Mouse (Mus musculus) liver, embryonic 16.5 days (tissue): Measurements from ENCODE around the gene Ajm1. TPM values are rescaled to one million over a fixed set of nuclear protein-coding genes. Genes with fewer than 3 reads are reported as not detected.

Experiments
- ATAC-seq: fragments of 200-750 bp; cut with Nextera tagmentation; 2 replicates; pipeline ENCODE4 v1.8.0; 2017; ENCODE audit warnings: low read depth, mild to moderate bottlenecking, moderate number of reproducible peaks, moderate library complexity
- H3K27ac ChIP-seq: fragments of 300-500 bp; sonication (generic); 2 replicates; pipeline ENCODE4 v1.5.1; 2014; ENCODE audit warnings: mild to moderate bottlenecking, low read length
- H3K27me3 ChIP-seq: fragments of 300-500 bp; sonication (generic); 2 replicates; pipeline ENCODE4 v1.6.1; 2014; ENCODE audit warnings: low read depth, low read length, mixed read lengths; ENCODE audit not compliant: control insufficient read depth, insufficient read depth
- H3K36me3 ChIP-seq: fragments of 300-500 bp; sonication (generic); 2 replicates; pipeline ENCODE4 v1.6.1; 2014; ENCODE audit warnings: mild to moderate bottlenecking; ENCODE audit not compliant: control insufficient read depth, insufficient read depth
- H3K4me1 ChIP-seq: fragments of 300-500 bp; sonication (generic); 2 replicates; pipeline ENCODE4 v1.6.1; 2014; ENCODE audit warnings: low read depth, low read length, mixed read lengths; ENCODE audit not compliant: control insufficient read depth
- H3K4me2 ChIP-seq: fragments of 300-500 bp; sonication (generic); 2 replicates; pipeline ENCODE4 v1.6.1; 2014; ENCODE audit warnings: low read depth, low read length, mixed read lengths
- H3K4me3 ChIP-seq: fragments of 300-500 bp; sonication (generic); 2 replicates; pipeline ENCODE4 v1.5.1; 2014; ENCODE audit warnings: low read depth, mild to moderate bottlenecking, low read length
- H3K9ac ChIP-seq: fragments of 300-500 bp; sonication (generic); 2 replicates; pipeline ENCODE4 v1.6.1; 2014; ENCODE audit warnings: low read depth, low read length
- H3K9me3 ChIP-seq: fragments of 300-500 bp; sonication (generic); replicated peaks from 2 replicates; pipeline ENCODE4 v1.6.1; 2016; ENCODE audit warnings: low read length; ENCODE audit not compliant: control insufficient read depth
- WGBS: fragments of 180-500 bp; shearing (Covaris S2); extraction: QIAGEN DNeasy Blood & Tissue Kit; methylation state at CpG from one replicate; pipeline ENCODE4 v1.1.7; 2014; ENCODE audit not compliant: insufficient replicate concordance; 5-methylcytosine and 5-hydroxymethylcytosine counted together
- polyA plus RNA-seq: library from polyadenylated mRNA; unstranded; fragments of >200 nt; fragmentation: Nextera tagmentation; extraction: Ambion mirVana; gene quantifications from 2 replicates; pipeline ENCODE4 v1.2.1, GENCODE M21; 2015

Ajm1 gene
- polyA plus RNA-seq, 1 experiment from 2014 or later: 0.07 TPM

GRCm38 (mm10) chr2:25588227-25588907 is 6.8 kb upstream of the Ajm1 start:
- Histone ChIP-seq H3K9ac (no peak overlapping the region), H3K27me3 (no peaks in the 10 kb centered on the region), H3K4me3 (no peak overlapping the region), H3K27ac (no peak overlapping the region), H3K9me3 (no peaks in the 10 kb centered on the region), H3K4me2 (no peak overlapping the region), H3K4me1 (no peaks in the 10 kb centered on the region), H3K36me3 (peaks cover 19% of the 10 kb centered on the region)
- ATAC-seq: peak; percentile 38; the same call in 1 of the 2 replicates
- WGBS: 75% methylated on average over 8 of the region's 8 CpGs

- Histone ChIP-seq H3K9ac (no peak overlapping the region), H3K36me3 (peaks cover 12% of the 10 kb centered on the region), H3K4me1 (peaks cover 4% of the 10 kb centered on the region), H3K27me3 (no peaks in the 10 kb centered on the region), H3K27ac (no peak overlapping the region), H3K4me3 (no peak overlapping the region), H3K4me2 (no peak overlapping the region), H3K9me3 (no peaks in the 10 kb centered on the region)
- WGBS: 76% methylated on average over 8 of the region's 8 CpGs
- no peak for ATAC-seq
Observed at GRCm38 (mm10) chr2:25587290-25587689, 5.7 kb upstream of the Ajm1 start.

GRCm38 (mm10) chr2:25585601-25586000 is 4.0 kb upstream of the Ajm1 start:
- Histone ChIP-seq H3K4me3 (no peak overlapping the region), H3K9me3 (no peaks in the 10 kb centered on the region), H3K4me2 (no peak overlapping the region), H3K36me3 (peaks cover 6% of the 10 kb centered on the region), H3K9ac (no peak overlapping the region), H3K27me3 (peaks cover 8% of the 10 kb centered on the region), H3K4me1 (peaks cover 19% of the 10 kb centered on the region), H3K27ac (no peak overlapping the region)
- ATAC-seq: no peak
- WGBS: 73% methylated on average over 3 of the region's 3 CpGs

- Histone ChIP-seq H3K4me3 (no peak overlapping the region), H3K27ac (no peak overlapping the region), H3K27me3 (peaks cover 16% of the 10 kb centered on the region), H3K36me3 (peaks cover 2% of the 10 kb centered on the region; the same call in 1 of the 2 replicates), H3K4me2 (no peak overlapping the region), H3K4me1 (peaks cover 23% of the 10 kb centered on the region), H3K9me3 (no peaks in the 10 kb centered on the region), H3K9ac (no peak overlapping the region)
- no peak for ATAC-seq
- WGBS: 75% methylated on average over 4 of the region's 4 CpGs
Observed at GRCm38 (mm10) chr2:25584856-25585255, 3.3 kb upstream of the Ajm1 start.

- Histone ChIP-seq H3K9ac (no peak overlapping the region), H3K4me2 (no peak overlapping the region), H3K27ac (no peak overlapping the region), H3K36me3 (peaks cover 2% of the 10 kb centered on the region; the same call in 1 of the 2 replicates), H3K27me3 (peaks cover 23% of the 10 kb centered on the region), H3K9me3 (no peaks in the 10 kb centered on the region), H3K4me3 (no peak overlapping the region), H3K4me1 (peaks cover 30% of the 10 kb centered on the region)
- WGBS: 80% methylated on average over 3 of the region's 3 CpGs
- no peak for ATAC-seq
Observed at GRCm38 (mm10) chr2:25584152-25584551, 2.6 kb upstream of the Ajm1 start.

GRCm38 (mm10) chr2:25583571-25583970 is 2.0 kb upstream of the Ajm1 start:
- H3K9ac ChIP-seq: no peak overlapping the region
- no peak for ATAC-seq
- WGBS: 71% methylated on average over 4 of the region's 4 CpGs
- peaks cover 2% of the 10 kb centered on the region; the same call in 1 of the 2 replicates for H3K36me3 ChIP-seq
- H3K9me3 ChIP-seq: no peaks in the 10 kb centered on the region
- H3K27ac ChIP-seq: no peak overlapping the region
- peaks cover 28% of the 10 kb centered on the region for H3K27me3 ChIP-seq
- no peak overlapping the region for H3K4me3 ChIP-seq
- H3K4me2 ChIP-seq: no peak overlapping the region
- H3K4me1 ChIP-seq: peaks cover 33% of the 10 kb centered on the region

GRCm38 (mm10) chr2:25583120-25583481 is 1.5 kb upstream of the Ajm1 start:
- WGBS: 82% methylated on average over 6 of the region's 6 CpGs

GRCm38 (mm10) chr2:25582466-25583119 is 1.0 kb upstream of the Ajm1 start:
- no peak overlapping the region for H3K4me2 ChIP-seq
- H3K27ac ChIP-seq: no peak overlapping the region
- WGBS: 34% methylated on average over 12 of the region's 12 CpGs
- H3K27me3 ChIP-seq: peaks cover 38% of the 10 kb centered on the region
- H3K4me3 ChIP-seq: no peak overlapping the region
- ATAC-seq: no peak
- no peaks in the 10 kb centered on the region for H3K9me3 ChIP-seq
- H3K36me3 ChIP-seq: peaks cover 2% of the 10 kb centered on the region; the same call in 1 of the 2 replicates
- peaks cover 39% of the 10 kb centered on the region for H3K4me1 ChIP-seq
- H3K9ac ChIP-seq: no peak overlapping the region

More at GRCm38 (mm10) chr2:25583120-25583481, 1.5 kb upstream of the Ajm1 start:
- H3K4me2 ChIP-seq: no peak overlapping the region
- H3K36me3 ChIP-seq: peaks cover 2% of the 10 kb centered on the region; the same call in 1 of the 2 replicates
- H3K9ac ChIP-seq: no peak overlapping the region
- H3K9me3 ChIP-seq: no peaks in the 10 kb centered on the region
- no peak for ATAC-seq
- H3K4me3 ChIP-seq: no peak overlapping the region
- peaks cover 34% of the 10 kb centered on the region for H3K4me1 ChIP-seq
- no peak overlapping the region for H3K27ac ChIP-seq
- peaks cover 33% of the 10 kb centered on the region for H3K27me3 ChIP-seq

- no peak overlapping the region for H3K27ac ChIP-seq
- H3K9ac ChIP-seq: no peak overlapping the region
- H3K4me2 ChIP-seq: peak overlapping the region; percentile 50; the same call in 1 of the 2 replicates
- peaks cover 41% of the 10 kb centered on the region for H3K4me1 ChIP-seq
- no peaks in the 10 kb centered on the region for H3K9me3 ChIP-seq
- no peak overlapping the region for H3K4me3 ChIP-seq
- no peak for ATAC-seq
- peaks cover 45% of the 10 kb centered on the region for H3K27me3 ChIP-seq
- WGBS: 9% methylated on average over 6 of the region's 6 CpGs
- H3K36me3 ChIP-seq: peaks cover 2% of the 10 kb centered on the region; the same call in 1 of the 2 replicates
Observed at GRCm38 (mm10) chr2:25581901-25582301, 344 bp upstream of the Ajm1 start.
